Mouse (Mus musculus) limb, embryonic 14.5 days (tissue): ENCODE results near the gene Stap2. TPM values are rescaled to one million over a fixed set of nuclear protein-coding genes. Genes with fewer than 3 reads are reported as not detected.

Experiments used
- ATAC-seq: fragments of 200-750 bp; cut with Nextera tagmentation; 2 replicates; pipeline ENCODE4 v1.8.0; 2017; ENCODE audit warnings: low read depth, moderate number of reproducible peaks, moderate TSS enrichment; ENCODE audit not compliant: low FRiP score
- DNase-seq: peaks from one replicate; pipeline ENCODE4 v3.0.0-alpha.2; 2015; ENCODE audit warnings: low spot score
- H3K27ac ChIP-seq: fragments of 300-500 bp; sonication (generic); replicated peaks from 2 replicates; pipeline ENCODE4 v1.5.1; 2014; ENCODE audit warnings: low read depth, mild to moderate bottlenecking, low read length, moderate library complexity, mixed read lengths
- H3K27me3 ChIP-seq: fragments of 300-500 bp; sonication (generic); 2 replicates; pipeline ENCODE4 v1.6.1; 2014; ENCODE audit warnings: low read length, mixed read lengths; ENCODE audit not compliant: control insufficient read depth, insufficient read depth
- H3K36me3 ChIP-seq: fragments of 300-500 bp; sonication (generic); 2 replicates; pipeline ENCODE4 v1.6.1; 2014; ENCODE audit warnings: mild to moderate bottlenecking, low read length, moderate library complexity, mixed read lengths; ENCODE audit not compliant: control insufficient read depth, insufficient read depth
- H3K4me1 ChIP-seq: fragments of 300-500 bp; sonication (generic); 2 replicates; pipeline ENCODE4 v1.6.1; 2014; ENCODE audit warnings: antibody characterized with exemption, low read length, mixed read lengths; ENCODE audit not compliant: control insufficient read depth, insufficient read depth
- H3K4me2 ChIP-seq: fragments of 300-500 bp; sonication (generic); replicated peaks from 2 replicates; pipeline ENCODE4 v1.6.1; 2014; ENCODE audit warnings: low read depth, mild to moderate bottlenecking, low read length, moderate library complexity; ENCODE audit not compliant: severe bottlenecking
- H3K4me3 ChIP-seq: fragments of 300-500 bp; sonication (generic); replicated peaks from 2 replicates; pipeline ENCODE4 v1.5.1; 2014; ENCODE audit warnings: low read length
- H3K9ac ChIP-seq: fragments of 300-500 bp; sonication (generic); 2 replicates; pipeline ENCODE4 v1.6.1; 2014; ENCODE audit warnings: mild to moderate bottlenecking, low read depth, low read length, moderate library complexity; ENCODE audit not compliant: severe bottlenecking
- H3K9me3 ChIP-seq: fragments of 300-500 bp; sonication (generic); 2 replicates; pipeline ENCODE4 v1.6.1; 2016; ENCODE audit warnings: low read length; ENCODE audit not compliant: control insufficient read depth
- POLR2A ChIP-seq: fragments of 200-500 bp; IDR thresholded peaks from 2 replicates; pipeline ENCODE4 v1.8.0; 2012; ENCODE audit warnings: inconsistent platforms, mild to moderate bottlenecking, moderate library complexity, borderline replicate concordance; ENCODE audit not compliant: insufficient read depth, insufficient read length; ENCODE audit errors: extremely low read depth
- WGBS: fragments of 180-500 bp; shearing (Covaris S2); extraction: QIAGEN DNeasy Blood & Tissue Kit; methylation state at CpG from one replicate; pipeline ENCODE4 v1.1.7; 2014; 5-methylcytosine and 5-hydroxymethylcytosine counted together
- polyA plus RNA-seq, 2 experiments: library from polyadenylated mRNA; depleted of rRNA in 1 of 2; stranded (reverse) in 1 of 2; unstranded in 1 of 2; fragments of >200 nt; fragmentation: Nextera tagmentation in 1 of 2; extraction: Ambion mirVana in 1 of 2; gene quantifications; 2 replicates each; pipeline versions ENCODE4 v1.2.1 to v1.2.3; 2012 to 2014

Stap2 gene
- polyA plus RNA-seq, 2 experiments: 14.7 to 18.7 TPM

DNA sequence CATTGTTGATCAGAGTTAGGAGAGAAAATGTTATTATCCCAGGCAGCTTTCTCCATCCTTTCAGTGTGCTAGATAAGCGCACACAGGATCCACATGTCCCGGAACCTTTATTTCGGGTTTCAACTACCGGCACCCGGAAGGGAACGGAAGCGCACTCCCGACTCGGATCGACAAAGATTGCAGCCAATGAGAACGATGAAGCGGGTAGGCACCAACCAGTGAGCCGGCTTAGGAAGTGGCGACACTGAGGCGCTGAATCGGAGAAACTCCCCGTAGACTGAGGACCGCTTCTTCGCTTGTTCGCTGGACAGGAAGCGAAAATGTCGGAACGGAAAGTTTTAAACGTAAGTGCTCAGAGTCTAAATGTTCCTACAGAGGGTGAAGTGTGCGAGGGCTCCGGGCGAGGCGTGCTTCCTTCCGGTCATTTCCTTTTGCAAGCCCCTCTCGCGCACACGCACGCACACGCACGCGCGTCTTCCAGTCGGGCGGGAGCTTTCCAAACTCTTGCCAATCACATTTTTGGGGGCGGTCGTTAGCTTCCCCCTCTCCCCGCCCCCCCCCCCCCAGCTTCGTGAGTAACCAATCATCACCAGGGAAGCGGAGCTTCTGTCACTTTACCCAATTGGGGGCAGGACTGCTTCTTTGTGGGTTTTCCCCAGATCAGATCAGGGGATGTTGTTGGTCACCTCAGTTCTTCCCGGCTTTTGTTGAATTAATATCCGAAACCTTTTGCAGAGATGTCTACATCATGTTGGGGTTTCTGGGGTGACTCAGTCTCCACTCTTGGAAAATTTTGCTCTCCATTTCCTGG is 46.3 kb downstream of the Stap2 start, which contains the start of gene Yju2:
Yju2 (plus strand) TSS at position 182 of the 811 bp plus-strand sequence.
- Histone ChIP-seq H3K4me3 (peak within 1 kb of the TSS; percentile 56), H3K27me3 (peaks cover 3% of the 10 kb centered on the region; the same call in 1 of the 2 replicates), H3K4me2 (peak within 1 kb of the TSS; percentile 77), H3K9ac (peak within 1 kb of the TSS; percentile 57), H3K9me3 (no peaks in the 10 kb centered on the region), H3K27ac (peak within 1 kb of the TSS; percentile 93), H3K36me3 (peaks cover 13% of the 10 kb centered on the region), H3K4me1 (peaks cover 3% of the 10 kb centered on the region; the same call in 1 of the 2 replicates)
- DNase-seq: peak; percentile 97
- peak; percentile 95 for ATAC-seq
- TF ChIP-seq POLR2A: peak; percentile 53; the same call in 1 of the 2 replicates
- WGBS: under 1% methylated on average over 45 of the region's 46 CpGs

DNA sequence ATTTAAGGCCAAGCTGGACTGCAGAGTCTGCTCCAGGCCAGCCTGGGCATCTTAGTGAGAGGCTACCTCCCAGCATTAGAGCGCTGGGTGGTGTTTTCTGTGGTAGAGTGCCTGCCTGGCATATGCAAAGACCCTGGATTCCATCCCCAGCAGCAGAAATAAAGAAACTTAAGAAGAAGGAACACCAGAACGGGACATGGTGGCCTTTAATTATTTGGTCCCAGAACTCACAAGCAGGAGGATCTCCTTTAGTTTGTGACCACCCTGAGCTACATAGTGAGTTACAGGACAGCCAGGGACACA is 46.8 kb downstream of the Stap2 start:
- Histone ChIP-seq H3K4me3 (peak overlapping the region; percentile 56), H3K36me3 (peaks cover 13% of the 10 kb centered on the region), H3K4me2 (peak overlapping the region; percentile 77), H3K9me3 (no peaks in the 10 kb centered on the region), H3K27ac (peak overlapping the region; percentile 63), H3K9ac (peak overlapping the region; percentile 48; the same call in 1 of the 2 replicates), H3K27me3 (peaks cover 3% of the 10 kb centered on the region; the same call in 1 of the 2 replicates), H3K4me1 (peaks cover 3% of the 10 kb centered on the region; the same call in 1 of the 2 replicates)
- ATAC-seq (no peak), DNase-seq (no peak)
- WGBS: 26% methylated on average over 2 of the region's 2 CpGs
- no peak for TF ChIP-seq POLR2A

DNA sequence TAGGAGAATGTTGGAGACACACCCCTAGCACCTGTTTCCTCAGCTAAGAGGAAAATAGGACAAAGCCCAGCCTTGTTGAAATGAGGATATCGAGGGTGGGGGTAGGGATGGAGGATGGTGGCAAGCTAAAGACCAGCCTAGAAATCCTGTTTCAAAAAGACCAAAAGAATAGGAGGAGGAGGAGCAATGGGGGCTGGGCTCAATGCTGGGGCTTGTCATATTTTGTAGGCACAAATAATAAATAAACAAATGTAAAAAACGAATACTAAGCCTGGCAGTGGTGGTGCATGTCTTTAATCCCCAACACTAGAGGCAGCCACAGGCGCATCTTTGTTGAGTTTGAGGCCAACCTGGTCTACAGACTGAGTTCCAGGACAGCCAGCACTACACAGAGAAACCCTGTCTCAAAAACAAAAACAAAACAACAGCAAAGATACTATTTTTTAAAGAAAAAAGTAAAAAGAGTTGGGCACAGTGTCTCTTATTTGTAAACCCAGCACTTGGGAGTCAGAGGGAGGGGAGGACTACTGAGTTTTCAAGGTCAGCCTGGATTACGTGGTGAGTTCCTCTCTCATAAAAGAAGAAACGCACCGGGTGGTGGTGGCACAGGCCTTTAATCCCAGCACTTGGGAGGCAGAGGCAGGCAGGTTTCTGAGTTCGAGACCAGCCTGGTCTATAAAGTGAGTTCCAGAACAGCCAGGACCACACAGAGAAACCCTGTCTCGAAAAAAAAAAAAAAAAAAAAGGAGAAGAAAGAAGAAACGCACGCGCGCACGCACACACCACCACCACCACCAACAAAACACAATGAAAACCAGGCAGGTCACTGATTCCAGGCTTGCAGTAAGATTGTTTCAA is 47.4 kb downstream of the Stap2 start:
- peaks cover 3% of the 10 kb centered on the region; the same call in 1 of the 2 replicates for H3K27me3 ChIP-seq
- DNase-seq (no peak), ATAC-seq (no peak)
- H3K36me3 ChIP-seq: peaks cover 13% of the 10 kb centered on the region
- H3K4me3 ChIP-seq: peak overlapping the region; percentile 56
- WGBS: 83% methylated on average over 10 of the region's 13 CpGs
- TF ChIP-seq POLR2A: no peak
- H3K4me1 ChIP-seq: peaks cover 3% of the 10 kb centered on the region; the same call in 1 of the 2 replicates
- peak overlapping the region; percentile 48; the same call in 1 of the 2 replicates for H3K9ac ChIP-seq
- no peaks in the 10 kb centered on the region for H3K9me3 ChIP-seq
- peak overlapping the region; percentile 77 for H3K4me2 ChIP-seq
- H3K27ac ChIP-seq: peak overlapping the region; percentile 63

DNA sequence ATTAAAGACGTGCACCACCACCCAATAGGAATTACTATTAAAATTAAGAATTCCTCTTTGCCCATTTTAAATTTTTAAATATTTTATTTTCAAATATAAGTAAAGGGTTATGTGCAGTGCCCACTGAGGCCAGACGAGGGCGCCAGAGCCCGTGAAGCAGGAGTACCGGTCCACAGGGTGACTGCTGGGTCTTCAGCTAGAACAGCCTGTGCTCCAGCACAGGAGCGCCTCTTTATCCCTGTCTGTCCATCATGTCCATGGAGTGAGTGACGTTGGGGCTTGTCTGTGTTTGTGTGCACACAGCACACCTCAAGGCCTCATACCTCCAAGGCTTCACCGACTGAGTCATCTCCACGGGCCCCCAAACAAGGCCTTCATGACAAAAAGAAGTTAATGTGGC is 48.2 kb downstream of the Stap2 start:
- peaks cover 3% of the 10 kb centered on the region; the same call in 1 of the 2 replicates for H3K27me3 ChIP-seq
- no peak overlapping the region for H3K4me2 ChIP-seq
- TF ChIP-seq POLR2A: no peak
- peaks cover 3% of the 10 kb centered on the region; the same call in 1 of the 2 replicates for H3K4me1 ChIP-seq
- H3K36me3 ChIP-seq: peaks cover 10% of the 10 kb centered on the region
- DNase-seq: peak; percentile 71
- H3K9ac ChIP-seq: no peak overlapping the region
- no peak for ATAC-seq
- no peak overlapping the region for H3K4me3 ChIP-seq
- no peak overlapping the region for H3K27ac ChIP-seq
- no peaks in the 10 kb centered on the region for H3K9me3 ChIP-seq
- WGBS: 15% methylated on average over 9 of the region's 9 CpGs

DNA sequence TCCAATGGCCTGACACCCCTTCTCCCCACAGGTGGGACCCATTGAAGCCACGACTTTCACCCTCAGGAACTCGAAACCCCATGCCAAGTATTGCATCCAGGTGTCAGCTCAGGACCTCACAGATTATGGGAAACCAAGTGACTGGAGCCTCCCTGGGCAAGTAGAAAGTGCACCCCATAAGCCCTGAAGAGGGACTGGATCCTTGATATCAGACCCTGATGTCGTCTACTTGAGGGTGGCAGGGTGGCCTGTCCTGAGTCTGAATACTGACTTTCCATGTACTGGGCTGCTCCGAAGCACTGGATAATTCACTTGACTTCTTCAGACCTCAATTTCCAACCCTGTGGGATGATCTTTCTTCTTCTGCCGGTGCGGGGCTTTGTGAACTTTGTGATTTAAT is 48.8 kb downstream of the Stap2 start:
- DNase-seq (no peak), ATAC-seq (no peak)
- peak overlapping the region; percentile 68 for H3K4me2 ChIP-seq
- H3K27ac ChIP-seq: no peak overlapping the region
- H3K4me3 ChIP-seq: peak overlapping the region; percentile 37
- H3K27me3 ChIP-seq: peaks cover 3% of the 10 kb centered on the region; the same call in 1 of the 2 replicates
- no peak overlapping the region for H3K9ac ChIP-seq
- H3K36me3 ChIP-seq: peaks cover 4% of the 10 kb centered on the region; the same call in 1 of the 2 replicates
- WGBS: 38% methylated on average over 6 of the region's 6 CpGs
- TF ChIP-seq POLR2A: no peak
- peaks cover 3% of the 10 kb centered on the region; the same call in 1 of the 2 replicates for H3K4me1 ChIP-seq
- H3K9me3 ChIP-seq: no peaks in the 10 kb centered on the region
